Mouse (Mus musculus) liver, embryonic 14.5 days (tissue): ENCODE data around the gene Six3. TPM values are rescaled to one million over a fixed set of nuclear protein-coding genes. Genes with fewer than 3 reads are reported as not detected.
A peak's percentile ranks its signal among the peaks of the same experiment; 100 is the strongest.

Experiments
- ATAC-seq: fragments of 200-750 bp; cut with Nextera tagmentation; 2 replicates; pipeline ENCODE4 v1.8.0; 2017; ENCODE audit warnings: moderate number of reproducible peaks, mild to moderate bottlenecking, moderate library complexity; ENCODE audit not compliant: insufficient read depth
- DNase-seq, 3 experiments: peaks; one replicate each; pipeline ENCODE4 v3.0.0-alpha.2; 2012 to 2013; ENCODE audit warnings: low read depth in 3 of 3, low spot score in 3 of 3
- H3K27ac ChIP-seq: fragments of 300-500 bp; sonication (generic); 2 replicates; pipeline ENCODE4 v1.5.1; 2014; ENCODE audit warnings: moderate library complexity, mild to moderate bottlenecking, control low read depth, inconsistent platforms
- H3K27me3 ChIP-seq: fragments of 300-500 bp; sonication (generic); 2 replicates; pipeline ENCODE4 v1.6.1; 2014; ENCODE audit warnings: mild to moderate bottlenecking, low read length, moderate library complexity; ENCODE audit not compliant: control insufficient read depth, insufficient read depth
- H3K36me3 ChIP-seq: fragments of 300-500 bp; sonication (generic); replicated peaks from 2 replicates; pipeline ENCODE4 v1.6.1; 2014; ENCODE audit warnings: low read depth; ENCODE audit not compliant: control insufficient read depth, insufficient read depth
- H3K4me1 ChIP-seq, 2 experiments: fragments of 200-500 bp in 1 of 2; fragments of 300-500 bp in 1 of 2; sonication (generic) in 1 of 2; replicated peaks; 2 replicates each; pipeline ENCODE4 v1.6.1; 2012 to 2014; ENCODE audit warnings: antibody characterized with exemption in 1 of 2, inconsistent platforms in 1 of 2, low read length in 1 of 2; ENCODE audit not compliant: control insufficient read depth in 2 of 2, insufficient read depth in 2 of 2
- H3K4me2 ChIP-seq: fragments of 300-500 bp; sonication (generic); 2 replicates; pipeline ENCODE4 v1.6.1; 2014; ENCODE audit warnings: low read depth, mild to moderate bottlenecking, control low read depth, moderate library complexity
- H3K4me3 ChIP-seq, 2 experiments: fragments of 200-500 bp in 1 of 2; fragments of 300-500 bp in 1 of 2; sonication (generic) in 1 of 2; 2 replicates each; pipeline ENCODE4 v1.5.1; 2012 to 2014; ENCODE audit warnings: low read depth in 2 of 2, low read length in 2 of 2, mild to moderate bottlenecking in 2 of 2, control low read depth in 1 of 2, inconsistent platforms in 1 of 2, moderate library complexity in 1 of 2; ENCODE audit not compliant: insufficient read depth in 1 of 2
- H3K9ac ChIP-seq: fragments of 300-500 bp; sonication (generic); replicated peaks from 2 replicates; pipeline ENCODE4 v1.6.1; 2014; ENCODE audit warnings: mild to moderate bottlenecking, control low read depth, moderate library complexity
- H3K9me3 ChIP-seq: fragments of 300-500 bp; sonication (generic); 2 replicates; pipeline ENCODE4 v1.6.1; 2016; ENCODE audit warnings: low read length, mixed read lengths; ENCODE audit not compliant: control insufficient read depth
- CTCF ChIP-seq: IDR thresholded peaks from 2 replicates; pipeline ENCODE4 v1.5.1; 2016; ENCODE audit warnings: antibody characterized with exemption, low read depth, control low read depth
- EP300 ChIP-seq: IDR thresholded peaks from 2 replicates; pipeline ENCODE4 v1.6.1; 2016; ENCODE audit warnings: antibody characterized with exemption, low read depth
- whole genome bisulfite sequencing: fragments of 180-500 bp; shearing (Covaris S2); extraction: QIAGEN DNeasy Blood & Tissue Kit; methylation state at CpG from one replicate; pipeline ENCODE4 v1.1.7; 2014; ENCODE audit not compliant: insufficient replicate concordance; 5-methylcytosine and 5-hydroxymethylcytosine counted together
- polyA plus RNA-seq, 2 experiments: library from polyadenylated mRNA; depleted of rRNA in 1 of 2; stranded (reverse) in 1 of 2; unstranded in 1 of 2; fragments of >200 nt; fragmentation: Nextera tagmentation in 1 of 2; extraction: Ambion mirVana in 1 of 2; gene quantifications; 2 replicates each; pipeline versions ENCODE4 v1.2.1 to v1.2.3; 2012 to 2014

Gene Six3
- polyA plus RNA-seq, 2 experiments: 0.01 TPM; not detected in 1

DNA sequence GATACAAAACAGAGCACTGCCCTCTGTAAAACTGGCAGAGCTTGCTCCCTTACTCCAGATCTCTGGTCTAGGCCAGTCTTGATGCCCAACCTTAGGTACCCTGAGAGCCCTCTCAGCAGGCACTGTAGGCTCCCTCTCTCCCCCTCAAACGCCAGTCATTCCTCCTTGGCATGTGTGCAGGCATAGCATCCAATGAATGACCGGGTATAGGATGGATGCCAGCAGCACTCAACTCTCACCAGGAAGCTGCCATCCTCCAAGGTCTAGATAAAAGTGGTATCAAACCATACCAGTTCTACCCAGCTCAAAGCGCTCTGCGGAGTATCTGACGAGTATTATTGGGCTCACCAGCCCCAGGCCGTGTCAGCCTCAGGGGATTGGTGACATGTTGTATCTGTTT is 33.2 kb upstream of the Six3 start:
- TF ChIP-seq EP300 (no peak), CTCF (no peak)
- no peak; the same call in 1 of the 2 replicates for ATAC-seq
- H3K4me2 ChIP-seq: no peak overlapping the region
- DNase-seq: no peak
- H3K36me3 ChIP-seq: no peaks in the 10 kb centered on the region
- WGBS: 66% methylated on average over 6 of the region's 6 CpGs
- H3K27me3 ChIP-seq: no peaks in the 10 kb centered on the region
- H3K4me3 ChIP-seq: no peak overlapping the region
- H3K9me3 ChIP-seq: no peaks in the 10 kb centered on the region
- peaks cover 0 to 5% of the 10 kb centered on the region in 2 experiments; a peak in 2 of 4 replicates for H3K4me1 ChIP-seq
- H3K27ac ChIP-seq: no peak overlapping the region
- no peak overlapping the region for H3K9ac ChIP-seq

DNA sequence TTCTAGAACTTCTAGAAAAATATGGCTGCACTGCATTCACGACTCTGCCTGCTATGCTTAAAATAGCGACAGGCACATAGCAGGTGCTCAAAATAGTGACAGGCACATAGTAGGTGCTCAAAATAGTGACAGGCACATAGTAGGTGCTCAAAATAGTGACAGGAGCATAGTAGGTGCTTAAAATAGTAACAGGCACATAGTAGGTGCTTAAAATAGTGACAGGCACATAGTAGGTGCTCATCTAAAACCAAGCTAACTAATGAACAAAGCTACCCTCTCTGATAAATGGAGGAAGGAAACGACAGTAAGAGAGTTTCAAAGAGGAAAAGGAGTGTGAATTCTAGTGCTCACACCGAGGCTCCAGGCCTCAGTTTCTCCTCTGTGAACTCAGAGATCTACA is 29.2 kb upstream of the Six3 start:
- no peak overlapping the region for H3K4me2 ChIP-seq
- ATAC-seq (no peak), DNase-seq (no peak)
- no peak for TF ChIP-seq EP300
- TF ChIP-seq CTCF: no peak
- no peak overlapping the region for H3K27ac ChIP-seq
- H3K36me3 ChIP-seq: no peaks in the 10 kb centered on the region
- 59% methylated on average over 4 of the region's 4 CpGs for WGBS
- no peaks in the 10 kb centered on the region for H3K27me3 ChIP-seq
- no peak overlapping the region for H3K4me3 ChIP-seq
- no peaks in the 10 kb centered on the region for H3K4me1 ChIP-seq
- H3K9ac ChIP-seq: no peak overlapping the region
- H3K9me3 ChIP-seq: no peaks in the 10 kb centered on the region

DNA sequence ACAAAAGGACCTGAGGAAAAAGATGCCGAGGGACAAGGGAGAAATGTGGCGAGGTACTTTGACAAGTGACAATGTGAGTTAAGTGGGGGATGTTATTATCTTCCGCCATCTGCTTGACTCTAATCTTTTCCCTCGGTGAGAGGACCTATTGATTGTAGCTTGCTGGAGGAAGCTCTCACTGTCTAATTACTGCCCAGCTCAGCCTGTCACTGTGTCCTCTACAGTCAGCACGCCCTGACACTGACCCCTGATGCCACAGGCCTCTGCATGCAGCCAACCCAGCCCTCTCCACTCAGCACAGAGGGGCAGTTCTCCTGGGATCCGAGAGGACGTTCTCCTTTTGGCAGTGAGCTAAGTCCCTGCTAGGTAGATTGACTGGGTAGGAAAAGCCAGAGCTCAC is 28.8 kb upstream of the Six3 start:
- ATAC-seq: no peak
- Histone ChIP-seq H3K4me3 (no peak overlapping the region), H3K4me1 (no peaks in the 10 kb centered on the region), H3K36me3 (no peaks in the 10 kb centered on the region), H3K9ac (no peak overlapping the region), H3K27me3 (no peaks in the 10 kb centered on the region), H3K4me2 (no peak overlapping the region), H3K27ac (no peak overlapping the region), H3K9me3 (no peaks in the 10 kb centered on the region)
- 49% methylated on average over 7 of the region's 7 CpGs for WGBS
- TF ChIP-seq EP300: no peak
- no peak for TF ChIP-seq CTCF
- DNase-seq: no peak

DNA sequence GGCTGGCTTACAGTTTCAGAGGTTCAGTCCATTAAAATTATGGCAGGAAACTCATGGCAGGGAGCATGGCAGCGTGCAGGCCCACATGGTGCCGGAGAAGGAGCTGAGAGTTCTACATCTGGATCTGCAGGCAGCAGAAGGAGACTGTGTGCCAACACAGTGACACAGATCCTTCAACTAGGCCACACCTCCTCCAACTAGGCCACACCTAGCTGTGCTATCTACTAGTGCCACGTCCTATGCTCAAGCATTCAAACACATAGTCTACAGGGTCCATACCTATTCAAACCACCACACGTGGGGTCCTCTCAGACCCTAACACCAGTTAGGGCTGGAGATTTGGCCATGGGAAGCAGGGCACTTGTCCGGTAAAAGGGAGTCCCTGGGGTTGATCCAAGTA is 27.6 kb upstream of the Six3 start:
- Histone ChIP-seq H3K4me3 (no peak overlapping the region), H3K9ac (no peak overlapping the region), H3K4me1 (no peaks in the 10 kb centered on the region), H3K27me3 (no peaks in the 10 kb centered on the region), H3K27ac (no peak overlapping the region), H3K4me2 (no peak overlapping the region), H3K36me3 (no peaks in the 10 kb centered on the region), H3K9me3 (no peaks in the 10 kb centered on the region)
- ATAC-seq: peak; percentile 63
- DNase-seq: no peak
- 58% methylated on average over 5 of the region's 5 CpGs for WGBS
- TF ChIP-seq EP300: no peak

DNA sequence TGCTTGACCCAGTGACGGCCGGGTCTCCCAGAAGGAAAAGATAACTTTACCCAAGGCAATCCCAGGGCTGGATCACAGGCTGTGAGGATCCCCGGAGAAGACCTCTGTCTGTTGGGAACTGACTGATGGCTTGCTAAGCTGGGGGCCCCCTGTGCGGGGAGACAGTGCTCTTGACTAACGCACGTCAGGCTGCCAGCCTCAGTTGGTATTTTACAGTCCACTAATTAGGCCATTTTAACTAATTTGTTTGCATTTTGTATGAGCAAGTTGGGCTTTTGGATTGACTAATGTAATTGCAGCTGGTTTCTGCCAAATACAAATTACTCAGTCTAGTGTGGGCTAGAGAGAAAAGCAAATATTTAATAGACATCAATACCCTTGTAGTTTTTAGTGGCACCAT is 21.4 kb upstream of the Six3 start:
- no peak overlapping the region for H3K4me3 ChIP-seq
- H3K9me3 ChIP-seq: no peaks in the 10 kb centered on the region
- H3K4me1 ChIP-seq: no peaks in the 10 kb centered on the region
- no peak overlapping the region for H3K27ac ChIP-seq
- no peak overlapping the region for H3K9ac ChIP-seq
- 68% methylated on average over 6 of the region's 6 CpGs for WGBS
- no peaks in the 10 kb centered on the region for H3K36me3 ChIP-seq
- no peak for DNase-seq
- H3K27me3 ChIP-seq: no peaks in the 10 kb centered on the region; the same call in none of the 2 replicates
- no peak overlapping the region for H3K4me2 ChIP-seq
- ATAC-seq: no peak
- TF ChIP-seq CTCF: no peak
- TF ChIP-seq EP300: no peak
